Mouse (Mus musculus) hindbrain, embryonic 15.5 days (tissue): ENCODE measurements at regions not wholly inside any gene's neighbourhood (a gene's known extent, or its start where the extent isn't known, plus 50 kb on each side); places are given as distances from the start of the nearest gene placed in this dataset.
A peak's percentile ranks its signal among the peaks of the same experiment; 100 is the strongest.

Experiments used
- ATAC-seq: fragments of 200-750 bp; cut with Nextera tagmentation; 2 replicates; pipeline ENCODE4 v1.8.0; 2017; ENCODE audit warnings: low read depth, moderate number of reproducible peaks, moderate TSS enrichment; ENCODE audit not compliant: low FRiP score
- H3K27ac ChIP-seq: fragments of 300-500 bp; sonication (generic); replicated peaks from 2 replicates; pipeline ENCODE4 v1.5.1; 2015; ENCODE audit warnings: mild to moderate bottlenecking, inconsistent platforms
- H3K27me3 ChIP-seq: fragments of 300-500 bp; sonication (generic); 2 replicates; pipeline ENCODE4 v1.6.1; 2015; ENCODE audit warnings: control low read depth, inconsistent platforms
- H3K36me3 ChIP-seq: fragments of 300-500 bp; sonication (generic); 2 replicates; pipeline ENCODE4 v1.6.1; 2015; ENCODE audit warnings: control low read depth, inconsistent platforms
- H3K4me1 ChIP-seq: fragments of 300-500 bp; sonication (generic); replicated peaks from 2 replicates; pipeline ENCODE4 v1.6.1; 2015; ENCODE audit warnings: control low read depth, inconsistent platforms
- H3K4me2 ChIP-seq: fragments of 300-500 bp; sonication (generic); 2 replicates; pipeline ENCODE4 v1.6.1; 2015; ENCODE audit warnings: moderate library complexity, mild to moderate bottlenecking, inconsistent platforms
- H3K4me3 ChIP-seq: fragments of 300-500 bp; sonication (generic); 2 replicates; pipeline ENCODE4 v1.5.1; 2015; ENCODE audit warnings: mild to moderate bottlenecking, inconsistent platforms
- H3K9ac ChIP-seq: fragments of 300-500 bp; sonication (generic); 2 replicates; pipeline ENCODE4 v1.6.1; 2015; ENCODE audit warnings: inconsistent platforms
- H3K9me3 ChIP-seq: fragments of 300-500 bp; sonication (generic); 2 replicates; pipeline ENCODE4 v1.6.1; 2016; ENCODE audit warnings: control low read depth, inconsistent platforms
- WGBS: fragments of 180-500 bp; shearing (Covaris S2); methylation state at CpG from one replicate; pipeline ENCODE4 v1.1.7; 2015; 5-methylcytosine and 5-hydroxymethylcytosine counted together

- ATAC-seq, result no peak
- H3K4me1 ChIP-seq, result no peaks in the 10 kb centered on the region
- no peak overlapping the region for H3K4me3 ChIP-seq
- 82% methylated on average over 4 of the region's 4 CpGs for WGBS
- no peak overlapping the region for H3K4me2 ChIP-seq
- no peaks in the 10 kb centered on the region for H3K9me3 ChIP-seq
- H3K9ac ChIP-seq, result no peak overlapping the region
- no peak overlapping the region for H3K27ac ChIP-seq
- no peaks in the 10 kb centered on the region for H3K27me3 ChIP-seq
- H3K36me3 ChIP-seq, result no peaks in the 10 kb centered on the region
Observed at GRCm38 (mm10) chr1:52553871-52554270, 53.4 kb upstream of the Nab1 start.

DNA sequence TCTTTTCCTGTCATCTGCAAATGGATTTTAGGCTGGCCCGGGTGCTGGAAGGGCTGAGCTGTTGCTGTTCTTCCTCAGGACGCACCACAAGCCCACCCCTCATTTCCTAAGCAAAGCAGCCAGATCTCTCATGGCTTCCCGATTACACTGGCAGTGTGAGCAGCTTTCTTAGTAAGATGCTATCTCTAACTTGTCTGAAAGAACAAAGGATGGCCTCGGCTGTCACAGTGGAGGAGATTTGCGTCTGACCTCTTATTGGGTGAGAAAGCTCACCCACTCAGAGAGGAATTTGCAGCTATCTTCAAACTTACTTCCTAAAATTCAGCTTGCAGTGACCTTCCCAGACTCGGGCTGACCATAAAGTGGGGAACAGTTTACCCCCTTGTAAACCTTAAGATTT lies 64.7 kb upstream of the Nemp2 start:
- Histone ChIP-seq H3K9me3 (no peaks in the 10 kb centered on the region), H3K4me1 (no peaks in the 10 kb centered on the region), H3K36me3 (no peaks in the 10 kb centered on the region), H3K27ac (no peak overlapping the region), H3K27me3 (no peaks in the 10 kb centered on the region), H3K4me3 (no peak overlapping the region), H3K4me2 (no peak overlapping the region), H3K9ac (no peak overlapping the region)
- WGBS, result 50% methylated on average over 6 of the region's 6 CpGs
- no peak for ATAC-seq

- no peak for ATAC-seq
- 87% methylated on average over 5 of the region's 5 CpGs for whole genome bisulfite sequencing
Observed at GRCm38 (mm10) chr1:52571674-52572073, 58.8 kb upstream of the Nemp2 start.

GRCm38 (mm10) chr1:52578298-52579056 lies 52.0 kb upstream of the Nemp2 start:
- Histone ChIP-seq H3K9ac (no peak overlapping the region), H3K4me3 (no peak overlapping the region), H3K36me3 (no peaks in the 10 kb centered on the region), H3K27me3 (no peaks in the 10 kb centered on the region), H3K9me3 (no peaks in the 10 kb centered on the region), H3K27ac (peak overlapping the region; percentile 6), H3K4me1 (peaks cover 10% of the 10 kb centered on the region), H3K4me2 (no peak overlapping the region)
- 50% methylated on average over 5 of the region's 5 CpGs for WGBS
- peak; percentile 90 for ATAC-seq

More at GRCm38 (mm10) chr1:52571674-52572073, 58.8 kb upstream of the Nemp2 start:
- H3K9me3 ChIP-seq, result no peaks in the 10 kb centered on the region
- H3K9ac ChIP-seq, result no peak overlapping the region
- no peaks in the 10 kb centered on the region for H3K36me3 ChIP-seq
- H3K27me3 ChIP-seq, result no peaks in the 10 kb centered on the region
- H3K4me3 ChIP-seq, result no peak overlapping the region
- no peak overlapping the region for H3K27ac ChIP-seq
- no peaks in the 10 kb centered on the region for H3K4me1 ChIP-seq
- no peak overlapping the region for H3K4me2 ChIP-seq

DNA sequence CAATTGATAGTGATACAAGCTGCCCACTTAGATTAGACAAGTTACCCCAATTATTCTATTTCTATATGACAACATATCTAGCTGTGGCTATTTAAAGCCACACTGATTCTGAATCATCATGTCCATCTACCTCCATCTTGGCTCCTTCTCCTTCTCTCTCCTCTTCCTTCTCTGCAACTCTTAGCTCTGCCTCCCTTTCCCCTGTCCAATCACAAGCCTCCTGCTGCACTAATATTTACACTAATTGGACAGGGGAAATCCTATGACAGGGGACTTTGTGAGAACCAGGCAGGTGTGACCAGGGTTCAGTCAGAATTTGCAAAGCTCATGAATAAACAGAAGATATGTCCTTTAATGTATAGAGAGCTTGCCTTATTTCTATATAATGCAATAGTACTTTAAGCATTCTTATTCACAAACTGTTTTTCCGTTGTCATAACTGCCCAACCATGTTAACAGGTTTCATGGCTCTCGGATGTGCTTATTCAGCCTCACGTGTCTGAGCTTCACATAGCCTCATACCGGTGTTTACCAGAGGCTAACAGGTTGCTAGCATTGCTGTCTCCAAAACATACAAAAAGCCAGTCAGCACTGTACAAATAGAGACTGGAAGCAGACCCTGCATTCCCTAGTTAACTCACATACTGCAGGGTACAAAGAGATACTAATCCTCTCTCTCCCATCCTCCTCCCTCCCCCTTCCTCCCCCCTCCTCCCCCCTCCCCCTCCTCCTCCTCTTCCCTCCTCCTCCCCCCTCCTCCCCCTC lies 50.2 kb upstream of the Nemp2 start:
- Histone ChIP-seq H3K9me3 (no peaks in the 10 kb centered on the region), H3K27me3 (no peaks in the 10 kb centered on the region), H3K36me3 (no peaks in the 10 kb centered on the region), H3K4me3 (no peak overlapping the region), H3K9ac (no peak overlapping the region), H3K4me1 (peaks cover 10% of the 10 kb centered on the region), H3K4me2 (no peak overlapping the region), H3K27ac (no peak overlapping the region)
- no peak for ATAC-seq
- WGBS, result 84% methylated on average over 4 of the region's 4 CpGs
